Mouse (Mus musculus) lung, postnatal 0 days (tissue): ENCODE measurements around the gene Zfp961.

Experiments used
- CTCF ChIP-seq: IDR thresholded peaks from 2 replicates; pipeline ENCODE4 v1.5.1; 2016; ENCODE audit warnings: antibody characterized with exemption, mild to moderate bottlenecking
- EP300 ChIP-seq: IDR thresholded peaks from 2 replicates; pipeline ENCODE4 v1.6.1; 2016; ENCODE audit warnings: antibody characterized with exemption, mild to moderate bottlenecking, control low read depth

GRCm38 (mm10) chr8:71966411-71966810 lies 15.6 kb downstream of the Zfp961 start:
- TF ChIP-seq CTCF = peak; percentile 18; the same call in 1 of the 2 replicates
- TF ChIP-seq EP300 = no peak
